Mouse (Mus musculus): ENCODE results near the gene Stx8. TPM values are rescaled to one million over a fixed set of nuclear protein-coding genes. Genes with fewer than 3 reads are reported as not detected.

The Stx8 gene
- polyA plus RNA-seq, 1 experiment, result 8.7 TPM

DNA sequence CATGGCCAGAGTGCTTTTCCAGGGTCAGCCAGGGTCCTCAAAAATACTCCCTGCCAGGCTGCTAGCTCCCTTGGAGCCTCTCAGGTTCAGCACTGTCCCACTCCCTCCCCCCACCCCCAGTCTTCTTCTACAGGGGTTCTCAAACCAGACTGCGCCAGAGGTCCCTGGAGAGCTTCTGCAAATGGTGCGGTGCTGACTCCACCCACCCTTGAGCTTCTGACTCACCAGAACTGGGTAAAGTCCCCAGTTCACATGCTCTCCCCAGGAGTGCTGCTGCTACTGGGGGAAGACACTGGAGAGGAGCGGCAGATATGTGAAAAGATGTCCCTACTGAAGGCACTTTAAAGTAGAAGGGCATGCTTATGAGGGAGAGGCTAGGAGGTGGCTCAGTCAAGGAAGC is 247.9 kb downstream of the Stx8 start:
- DNase-seq, result no peak
- peaks cover 5% of the 10 kb centered on the region; the same call in 1 of the 2 replicates for H3K4me1 ChIP-seq (ENCODE audit: control insufficient read depth, insufficient read depth, low read length)
- no peak overlapping the region for H3K4me3 ChIP-seq (replicated peaks; ENCODE audit: extremely low read depth, low read depth, low read length)
- 58% methylated on average over 3 of the region's 3 CpGs for WGBS
- TF ChIP-seq CTCF (IDR thresholded peaks at IDR 0.05; ENCODE audit: insufficient read depth, low read length) (no peak), POLR2A (IDR thresholded peaks at IDR 0.05; ENCODE audit: borderline replicate concordance, extremely low read depth, low read depth, low read length) (no peak)

- no peak overlapping the region for H3K4me3 ChIP-seq (replicated peaks; ENCODE audit: extremely low read depth, low read depth, low read length)
- TF ChIP-seq POLR2A (IDR thresholded peaks at IDR 0.05; ENCODE audit: borderline replicate concordance, extremely low read depth, low read depth, low read length), result no peak
- no peak for TF ChIP-seq CTCF (IDR thresholded peaks at IDR 0.05; ENCODE audit: insufficient read depth, low read length)
- no peak for DNase-seq
- peaks cover 5% of the 10 kb centered on the region; the same call in 1 of the 2 replicates for H3K4me1 ChIP-seq (ENCODE audit: control insufficient read depth, insufficient read depth, low read length)
- 72% methylated on average over 9 of the region's 9 CpGs for WGBS
Observed at GRCm38 (mm10) chr11:68214496-68215205, 248.7 kb downstream of the Stx8 start.

- Histone ChIP-seq H3K4me3 (replicated peaks; ENCODE audit: extremely low read depth, low read depth, low read length) (no peak overlapping the region), H3K4me1 (ENCODE audit: control insufficient read depth, insufficient read depth, low read length) (peaks cover 5% of the 10 kb centered on the region; the same call in 1 of the 2 replicates)
- TF ChIP-seq CTCF (IDR thresholded peaks at IDR 0.05; ENCODE audit: insufficient read depth, low read length), result no peak
- no peak for TF ChIP-seq POLR2A (IDR thresholded peaks at IDR 0.05; ENCODE audit: borderline replicate concordance, extremely low read depth, low read depth, low read length)
- DNase-seq, result no peak
- WGBS, result 34% methylated on average over 6 of the region's 6 CpGs
Observed at GRCm38 (mm10) chr11:68215206-68215912, 249.4 kb downstream of the Stx8 start.

GRCm38 (mm10) chr11:68216041-68216440 is 250.0 kb downstream of the Stx8 start:
- WGBS, result 77% methylated on average over 11 of the region's 11 CpGs
- peaks cover 5% of the 10 kb centered on the region; the same call in 1 of the 2 replicates for H3K4me1 ChIP-seq (ENCODE audit: control insufficient read depth, insufficient read depth, low read length)
- TF ChIP-seq POLR2A (IDR thresholded peaks at IDR 0.05; ENCODE audit: borderline replicate concordance, extremely low read depth, low read depth, low read length), result no peak
- TF ChIP-seq CTCF (IDR thresholded peaks at IDR 0.05; ENCODE audit: insufficient read depth, low read length), result no peak
- no peak overlapping the region for H3K4me3 ChIP-seq (replicated peaks; ENCODE audit: extremely low read depth, low read depth, low read length)
- no peak for DNase-seq

GRCm38 (mm10) chr11:68220733-68221132 is 254.7 kb downstream of the Stx8 start:
- no peak overlapping the region for H3K4me3 ChIP-seq (replicated peaks; ENCODE audit: extremely low read depth, low read depth, low read length)
- no peak for DNase-seq

GRCm38 (mm10) chr11:68222209-68222608 is 256.2 kb downstream of the Stx8 start:
- Histone ChIP-seq H3K4me1 (ENCODE audit: control insufficient read depth, insufficient read depth, low read length) (no peaks in the 10 kb centered on the region), H3K4me3 (replicated peaks; ENCODE audit: extremely low read depth, low read depth, low read length) (no peak overlapping the region)
- 85% methylated on average over 7 of the region's 7 CpGs for WGBS
- TF ChIP-seq POLR2A (IDR thresholded peaks at IDR 0.05; ENCODE audit: borderline replicate concordance, extremely low read depth, low read depth, low read length), result no peak
- DNase-seq, result no peak

More at GRCm38 (mm10) chr11:68220733-68221132, 254.7 kb downstream of the Stx8 start:
- WGBS, result 89% methylated on average over 4 of the region's 4 CpGs
- H3K4me1 ChIP-seq (ENCODE audit: control insufficient read depth, insufficient read depth, low read length), result no peaks in the 10 kb centered on the region
- TF ChIP-seq CTCF (IDR thresholded peaks at IDR 0.05; ENCODE audit: insufficient read depth, low read length), result no peak
- no peak for TF ChIP-seq POLR2A (IDR thresholded peaks at IDR 0.05; ENCODE audit: borderline replicate concordance, extremely low read depth, low read depth, low read length)

GRCm38 (mm10) chr11:68223143-68223542 is 257.1 kb downstream of the Stx8 start:
- TF ChIP-seq POLR2A (IDR thresholded peaks at IDR 0.05; ENCODE audit: borderline replicate concordance, extremely low read depth, low read depth, low read length), result no peak
- no peak for TF ChIP-seq CTCF (IDR thresholded peaks at IDR 0.05; ENCODE audit: insufficient read depth, low read length)
- Histone ChIP-seq H3K4me3 (replicated peaks; ENCODE audit: extremely low read depth, low read depth, low read length) (no peak overlapping the region), H3K4me1 (ENCODE audit: control insufficient read depth, insufficient read depth, low read length) (no peaks in the 10 kb centered on the region)
- no peak for DNase-seq
- 70% methylated on average over 13 of the region's 13 CpGs for WGBS

DNA sequence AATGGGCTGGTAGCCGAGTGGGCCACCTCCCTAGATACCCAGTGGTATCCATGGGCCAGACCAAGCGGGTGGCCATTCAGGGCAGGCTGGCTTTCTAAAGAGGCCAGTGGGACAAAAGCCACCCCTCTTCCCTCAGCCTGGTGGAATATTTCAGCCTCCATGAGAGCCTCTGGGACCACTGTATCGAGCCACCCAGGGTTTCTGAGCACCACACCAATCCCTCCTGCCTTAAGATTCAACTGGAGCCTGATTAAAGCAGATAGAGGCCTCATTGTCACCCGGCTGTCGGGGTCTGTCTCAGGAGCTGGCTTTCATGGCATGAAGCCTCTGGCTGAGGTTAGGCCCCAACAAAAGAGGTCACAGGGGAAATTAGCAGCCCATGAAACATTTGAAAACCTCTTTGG is 260.7 kb downstream of the Stx8 start:
- 86% methylated on average over 5 of the region's 5 CpGs for WGBS
- H3K4me3 ChIP-seq (replicated peaks; ENCODE audit: extremely low read depth, low read depth, low read length), result no peak overlapping the region

DNA sequence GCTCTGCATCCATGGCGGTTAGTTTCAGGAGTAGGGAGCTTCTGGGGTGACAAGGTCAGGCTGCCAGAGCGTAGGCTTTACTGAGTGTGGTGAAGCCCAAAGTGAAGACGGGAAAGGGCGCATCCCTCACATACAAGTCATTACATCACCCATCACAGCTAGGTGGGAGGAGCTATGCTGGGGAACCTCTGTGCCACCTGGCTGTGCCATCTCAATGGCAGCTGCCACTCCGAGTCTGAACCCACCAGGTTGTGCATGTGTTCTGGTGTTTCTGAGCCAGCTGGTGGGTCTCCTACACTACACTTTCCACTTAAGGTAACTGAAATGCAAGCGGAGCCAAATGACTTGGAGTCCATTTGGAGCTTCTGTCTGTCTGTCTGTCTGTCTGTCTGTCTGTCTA is 261.8 kb downstream of the Stx8 start:
- 96% methylated on average over 6 of the region's 6 CpGs for WGBS
- no peak for TF ChIP-seq CTCF (IDR thresholded peaks at IDR 0.05; ENCODE audit: insufficient read depth, low read length)
- no peak for TF ChIP-seq POLR2A (IDR thresholded peaks at IDR 0.05; ENCODE audit: borderline replicate concordance, extremely low read depth, low read depth, low read length)
- Histone ChIP-seq H3K4me1 (ENCODE audit: control insufficient read depth, insufficient read depth, low read length) (no peaks in the 10 kb centered on the region), H3K4me3 (replicated peaks; ENCODE audit: extremely low read depth, low read depth, low read length) (no peak overlapping the region)
- no peak for DNase-seq

More for the DNA sequence above, 260.7 kb downstream of the Stx8 start:
- TF ChIP-seq CTCF (IDR thresholded peaks at IDR 0.05; ENCODE audit: insufficient read depth, low read length), result no peak
- no peak for TF ChIP-seq POLR2A (IDR thresholded peaks at IDR 0.05; ENCODE audit: borderline replicate concordance, extremely low read depth, low read depth, low read length)
- H3K4me1 ChIP-seq (ENCODE audit: control insufficient read depth, insufficient read depth, low read length), result no peaks in the 10 kb centered on the region
- no peak for DNase-seq
